ENCODE assay signal across 7 mouse cellular contexts in genomic region chr4:117202046-117202991, GRCm38 (mm10). TPM values are rescaled to one million over a fixed set of nuclear protein-coding genes. Genes with fewer than 3 reads are reported as not detected.
A peak's percentile ranks its signal among the peaks of the same experiment; 100 is the strongest.
DNase-seq lines count a peak whose midpoint lies in the region; ATAC-seq and TF ChIP-seq lines count a peak whose summit lies in the region.

No protein-coding gene starts in this region.

- peak; percentile 47; the same call in 1 of the 2 replicates for ATAC-seq in heart, embryonic 14.5 days (ENCODE audit: insufficient number of reproducible peaks, insufficient read depth, low FRiP score, low read depth)
- peak; percentile 89 for ATAC-seq in kidney, postnatal 0 days (replicated peaks; ENCODE audit: low FRiP score, low read depth)

- peak; percentile 48 for TF ChIP-seq CTCF in E14TG2a.4 (conservative IDR thresholded peaks at IDR 0.05; ENCODE audit: low read length)
- TF ChIP-seq CTCF in kidney, postnatal 0 days (IDR thresholded peaks at IDR 0.05; ENCODE audit: low read depth) = peak; percentile 80

- no peak overlapping the region for H3K4me3 ChIP-seq in E14TG2a.4 (replicated peaks; ENCODE audit: low read length)
- peak overlapping the region; percentile 34 to 37 for H3K4me3 ChIP-seq in heart, embryonic 14.5 days (ENCODE audit: control insufficient read depth in 1 of 2, insufficient read depth in 1 of 2, low read depth in 1 of 2, low read length in 2 of 2)
- H3K4me3 ChIP-seq in kidney, postnatal 0 days (replicated peaks; ENCODE audit: low read depth, low read length) = peak overlapping the region; percentile 15
- peak overlapping the region; percentile 16; the same call in 1 of the 2 replicates for H3K4me3 ChIP-seq in macrophage (ENCODE audit: inconsistent target)

- no peaks in the 10 kb centered on the region for H3K27me3 ChIP-seq in E14TG2a.4 (ENCODE audit: insufficient read depth, low read length)
- H3K27me3 ChIP-seq in heart, embryonic 14.5 days (ENCODE audit: control insufficient read depth, insufficient read depth, low read length) = no peaks in the 10 kb centered on the region
- H3K27me3 ChIP-seq in kidney, postnatal 0 days (ENCODE audit: insufficient read depth, low read length) = no peaks in the 10 kb centered on the region

- H3K27ac ChIP-seq in heart, embryonic 14.5 days (replicated peaks in 1 of 2; ENCODE audit: control insufficient read depth in 1 of 2, insufficient read depth in 1 of 2, low read depth in 2 of 2, low read length in 2 of 2) = peak overlapping the region; percentile 28 to 76
- peak overlapping the region; percentile 81 for H3K27ac ChIP-seq in kidney, postnatal 0 days
- peak overlapping the region; percentile 39 for H3K27ac ChIP-seq in macrophage

- no peaks in the 10 kb centered on the region for H3K79me2 ChIP-seq in macrophage (ENCODE audit: inconsistent target)

- DNase-seq in B cell, adult 2 months = peak; percentile 70 to 77
- peak; percentile 91 for DNase-seq in embryo, embryonic 10 days (ENCODE audit: low spot score)
- peak; percentile 95 for DNase-seq in kidney, postnatal 0 days (ENCODE audit: low spot score)
- DNase-seq in spleen, postnatal 36 days (ENCODE audit: low spot score in 2 of 2) = peak; percentile 55 to 67

- H3K4me1 ChIP-seq in E14TG2a.4 (replicated peaks; ENCODE audit: low read depth, low read length) = no peaks in the 10 kb centered on the region
- H3K4me1 ChIP-seq in heart, embryonic 14.5 days (ENCODE audit: control insufficient read depth in 2 of 2, insufficient read depth in 2 of 2, low read length in 2 of 2) = no peaks in the 10 kb centered on the region; a peak in 1 of 4 replicates
- H3K4me1 ChIP-seq in kidney, postnatal 0 days (replicated peaks; ENCODE audit: insufficient read depth, low read length) = no peaks in the 10 kb centered on the region

- peaks cover 38% of the 10 kb centered on the region for H3K9me3 ChIP-seq in E14TG2a.4 (ENCODE audit: low read length)
- H3K9me3 ChIP-seq in heart, embryonic 14.5 days (ENCODE audit: control insufficient read depth, low read length) = no peaks in the 10 kb centered on the region
- H3K9me3 ChIP-seq in kidney, postnatal 0 days (replicated peaks; ENCODE audit: low read length) = no peaks in the 10 kb centered on the region

- peak overlapping the region; percentile 62 for H3K4me2 ChIP-seq in heart, embryonic 14.5 days (ENCODE audit: low read length)
- H3K4me2 ChIP-seq in kidney, postnatal 0 days (ENCODE audit: low read length) = peak overlapping the region; percentile 57

- under 1% methylated on average over 25 of the region's 25 CpGs for WGBS in heart, embryonic 14.5 days
- under 1% methylated on average over 25 of the region's 25 CpGs for WGBS in kidney, postnatal 0 days
- 7% methylated on average over 25 of the region's 25 CpGs for WGBS in macrophage (ENCODE audit: missing documents)

- H3K9ac ChIP-seq in heart, embryonic 14.5 days (ENCODE audit: low read length) = peak overlapping the region; percentile 73
- H3K9ac ChIP-seq in kidney, postnatal 0 days (ENCODE audit: low read depth, low read length) = peak overlapping the region; percentile 56

- no peaks in the 10 kb centered on the region for H3K36me3 ChIP-seq in E14TG2a.4 (ENCODE audit: insufficient read depth, low read length)
- no peaks in the 10 kb centered on the region for H3K36me3 ChIP-seq in heart, embryonic 14.5 days (ENCODE audit: control insufficient read depth, insufficient read depth, low read length)
- no peaks in the 10 kb centered on the region for H3K36me3 ChIP-seq in kidney, postnatal 0 days (ENCODE audit: insufficient read depth, low read length)
- H3K36me3 ChIP-seq in macrophage (ENCODE audit: inconsistent target) = no peaks in the 10 kb centered on the region

RNA-seq across cellular contexts. Expression of gene Kif2c, which starts 19.9 kb away (rescaled TPM):
- polyA plus RNA-seq in heart, embryonic 14.5 days (2014; fragmentation: Nextera tagmentation; extraction: Ambion mirVana) = 32.0 and 35.9 TPM in 2 replicates
- 24.6 and 27.2 TPM in 2 replicates for polyA plus RNA-seq in kidney, postnatal 0 days (2015; fragmentation: Nextera tagmentation; extraction: Ambion mirVana)
- total RNA-seq in macrophage (2018; cell fraction: chromatin; rRNA removed) = 10 to 100 TPM in 2 of 26 experiments, 1 to 10 TPM in 14, under 1 TPM in 8, not detected in 2; 0.30 to 12.9 (median 1.6) TPM
- total RNA-seq in macrophage (2018; cell fraction: cytosol; rRNA removed) = 1 to 10 TPM in 12 of 26 experiments, under 1 TPM in 14; 0.27 to 3.4 (median 0.82) TPM
- total RNA-seq in macrophage (2018; cell fraction: nucleus; rRNA removed) = 1 to 10 TPM in 10 of 26 experiments, under 1 TPM in 14, not detected in 2; 0.25 to 7.8 (median 0.80) TPM
- 0.26 to 3.5 TPM (median 2.9 TPM) in 3 replicates for polyA plus RNA-seq in macrophage (2018)

RNA-seq across cellular contexts. Expression of gene Rps8, which starts 46.3 kb away (rescaled TPM):
- polyA plus RNA-seq in heart, embryonic 14.5 days (2014; fragmentation: Nextera tagmentation; extraction: Ambion mirVana) = 784 and 900 TPM in 2 replicates
- 988 and 1,137 TPM in 2 replicates for polyA plus RNA-seq in kidney, postnatal 0 days (2015; fragmentation: Nextera tagmentation; extraction: Ambion mirVana)
- 100 to 1,000 TPM in 3 of 26 experiments, 10 to 100 TPM in 23; 30.7 to 242 (median 63.9) TPM for total RNA-seq in macrophage (2018; cell fraction: chromatin; rRNA removed)
- total RNA-seq in macrophage (2018; cell fraction: cytosol; rRNA removed) = 1,000 to 10,000 TPM in 9 of 26 experiments, 100 to 1,000 TPM in 17; 488 to 1,366 (median 810) TPM
- 100 to 1,000 TPM in 24 of 26 experiments, 10 to 100 TPM in 2; 69.8 to 283 (median 141) TPM for total RNA-seq in macrophage (2018; cell fraction: nucleus; rRNA removed)
- polyA plus RNA-seq in macrophage (2018) = 353 to 1,289 TPM (median 973 TPM) in 3 replicates

RNA-seq across cellular contexts. Expression of gene Tmem53, which starts 49.4 kb away (rescaled TPM):
- polyA plus RNA-seq in heart, embryonic 14.5 days (2014; fragmentation: Nextera tagmentation; extraction: Ambion mirVana) = 38.0 and 39.8 TPM in 2 replicates
- 34.4 and 40.5 TPM in 2 replicates for polyA plus RNA-seq in kidney, postnatal 0 days (2015; fragmentation: Nextera tagmentation; extraction: Ambion mirVana)
- 1 to 10 TPM in 1 of 26 experiments, under 1 TPM in 4, not detected in 21; 0.46 to 1.0 (median 0.55) TPM for total RNA-seq in macrophage (2018; cell fraction: chromatin; rRNA removed)
- total RNA-seq in macrophage (2018; cell fraction: cytosol; rRNA removed) = under 1 TPM in 21 of 26 experiments, not detected in 5; 0.15 to 0.93 (median 0.44) TPM
- total RNA-seq in macrophage (2018; cell fraction: nucleus; rRNA removed) = under 1 TPM in 5 of 26 experiments, not detected in 21; 0.60 to 0.82 (median 0.72) TPM
- 0.20 TPM in 1 of 3 replicates, not detected in the others for polyA plus RNA-seq in macrophage (2018)

RNA-seq across cellular contexts. Expression of gene Armh1, which starts 49.6 kb away (rescaled TPM):
- 0.27 and 0.42 TPM in 2 replicates for polyA plus RNA-seq in heart, embryonic 14.5 days (2014; fragmentation: Nextera tagmentation; extraction: Ambion mirVana)
- polyA plus RNA-seq in kidney, postnatal 0 days (2015; fragmentation: Nextera tagmentation; extraction: Ambion mirVana) = 0.18 and 0.59 TPM in 2 replicates
- not detected for total RNA-seq in macrophage (2018; cell fraction: chromatin; rRNA removed)
- total RNA-seq in macrophage (2018; cell fraction: cytosol; rRNA removed) = not detected
- total RNA-seq in macrophage (2018; cell fraction: nucleus; rRNA removed) = not detected
- not detected in 3 replicates for polyA plus RNA-seq in macrophage (2018)

Comparison
In these comparisons a context has a peak if more than half of its experiments do, and no peak if none do; other contexts are left out.
1. RNA of gene Tmem53, which starts 49.4 kb away (polyA plus RNA-seq): 38.0 to 39.8 TPM in heart, embryonic 14.5 days and 34.4 to 40.5 TPM in kidney, postnatal 0 days; 0.20 TPM in macrophage; every median in the first group is over 10 times any median in the second.
2. Peak in every context shown above with its lines, with median percentiles within 50 percentile points of each other: DNase-seq and H3K27ac ChIP-seq.